ENCODE assay signal across 9 mouse cellular contexts in the genomic region with DNA sequence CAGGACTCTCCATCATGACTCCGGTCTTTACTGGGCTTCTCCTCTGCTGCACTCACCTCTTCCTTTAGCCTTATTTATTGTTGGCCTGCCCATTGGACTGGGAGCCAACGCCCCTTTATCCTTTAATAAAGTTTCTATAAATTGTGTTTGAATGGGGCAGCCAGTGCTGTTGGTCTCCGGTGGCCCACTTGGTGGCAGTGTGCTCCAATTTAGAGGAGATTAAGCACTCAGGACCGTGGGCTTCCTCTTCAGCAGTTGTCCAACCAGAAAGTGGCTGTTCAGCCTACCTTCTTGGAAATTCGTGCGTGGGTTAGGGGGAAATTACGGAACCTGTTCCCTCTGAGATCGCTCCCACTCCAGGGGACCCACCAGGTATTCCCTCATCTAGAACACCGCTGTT. TPM values are rescaled to one million over a fixed set of nuclear protein-coding genes. Genes with fewer than 3 reads are reported as not detected.
A peak's percentile ranks its signal among the peaks of the same experiment; 100 is the strongest.
DNase-seq lines count a peak whose midpoint lies in the region; ATAC-seq and TF ChIP-seq lines count a peak whose summit lies in the region.
"Had no signal": no experiment of that assay in that cellular context is flagged by ENCODE, and none has a peak within 500 bp of the region (broad histone marks: within the 10 kb centered on the region; RNA-seq: fewer than 3 reads in every experiment).

No protein-coding gene starts in this region.

- peaks cover 0 to 9% of the 10 kb centered on the region in 2 experiments; a peak in 2 of 4 replicates for H3K36me3 ChIP-seq in MEL (ENCODE audit: control insufficient read depth in 1 of 2, insufficient read depth in 2 of 2, low read length in 2 of 2)
- no peaks in the 10 kb centered on the region for H3K36me3 ChIP-seq in lung, postnatal 0 days (ENCODE audit: insufficient read depth, low read length)

- 67% methylated on average over 9 of the region's 9 CpGs for WGBS in lung, postnatal 0 days

- no peak for TF ChIP-seq EP300 in MEL (IDR thresholded peaks at IDR 0.05; ENCODE audit: low read depth in 1 of 2, low read length in 2 of 2)
- no peak for TF ChIP-seq EP300 in lung, postnatal 0 days (IDR thresholded peaks at IDR 0.05)

- no peak overlapping the region for H3K4me3 ChIP-seq in layer of hippocampus, adult 2 months
- H3K4me3 ChIP-seq in MEL (ENCODE audit: control insufficient read depth in 1 of 2, insufficient read depth in 1 of 2, low read depth in 2 of 2, low read length in 2 of 2) = no peak overlapping the region
- H3K4me3 ChIP-seq in embryonic fibroblast, embryonic 13.5 days (ENCODE audit: insufficient read depth, low read length) = no peak overlapping the region
- no peak overlapping the region for H3K4me3 ChIP-seq in lung, postnatal 0 days (ENCODE audit: low read depth, low read length)

- no peaks in the 10 kb centered on the region for H3K27me3 ChIP-seq in MEL (ENCODE audit: control insufficient read depth in 1 of 2, insufficient read depth in 2 of 2, low read length in 2 of 2)
- peaks cover 25% of the 10 kb centered on the region for H3K27me3 ChIP-seq in lung, postnatal 0 days (replicated peaks; ENCODE audit: insufficient read depth, low read length)

- TF ChIP-seq CTCF in layer of hippocampus, adult 2 months (conservative IDR thresholded peaks at IDR 0.05) = peak; percentile 87
- TF ChIP-seq CTCF in MEL (IDR thresholded peaks at IDR 0.05 in 2 of 3, conservative IDR thresholded peaks at IDR 0.05 in 1 of 3; ENCODE audit: control insufficient read depth in 1 of 3, insufficient read depth in 1 of 3, low read depth in 2 of 3, low read length in 3 of 3, poor library complexity in 1 of 3, severe bottlenecking in 1 of 3) = peak; percentile 72 to 88 (median 72)
- TF ChIP-seq CTCF in embryonic fibroblast, embryonic 13.5 days (IDR thresholded peaks at IDR 0.05; ENCODE audit: borderline replicate concordance, insufficient read depth, low read length) = peak; percentile 45; the same call in 1 of the 2 replicates
- peak; percentile 80 for TF ChIP-seq CTCF in lung, postnatal 0 days (IDR thresholded peaks at IDR 0.05)

- peak; percentile 72 for TF ChIP-seq RAD21 in MEL (IDR thresholded peaks at IDR 0.05; ENCODE audit: low read depth, low read length)

- H3K27ac ChIP-seq in layer of hippocampus, adult 2 months = no peak overlapping the region
- no peak overlapping the region for H3K27ac ChIP-seq in MEL (ENCODE audit: control insufficient read depth, low read depth, low read length)
- H3K27ac ChIP-seq in embryonic fibroblast, embryonic 13.5 days (ENCODE audit: insufficient read depth, low read length) = no peak overlapping the region
- H3K27ac ChIP-seq in lung, postnatal 0 days (ENCODE audit: low read length) = no peak overlapping the region

- no peak overlapping the region for H3K9ac ChIP-seq in MEL (ENCODE audit: control insufficient read depth, low read depth, low read length, poor library complexity, severe bottlenecking)
- no peak overlapping the region for H3K9ac ChIP-seq in lung, postnatal 0 days (replicated peaks; ENCODE audit: low read depth)

- H3K9me3 ChIP-seq in MEL (replicated peaks; ENCODE audit: insufficient read depth, low read length) = no peaks in the 10 kb centered on the region
- no peaks in the 10 kb centered on the region for H3K9me3 ChIP-seq in lung, postnatal 0 days (ENCODE audit: low read length)

- H3K79me2 ChIP-seq in MEL (ENCODE audit: control insufficient read depth, insufficient read depth, low read length, poor library complexity) = no peaks in the 10 kb centered on the region

- no peaks in the 10 kb centered on the region for H3K4me1 ChIP-seq in MEL (ENCODE audit: control insufficient read depth in 1 of 2, insufficient read depth in 2 of 2, low read length in 2 of 2)
- H3K4me1 ChIP-seq in embryonic fibroblast, embryonic 13.5 days (ENCODE audit: control insufficient read depth, insufficient read depth, low read length) = no peaks in the 10 kb centered on the region
- no peaks in the 10 kb centered on the region for H3K4me1 ChIP-seq in lung, postnatal 0 days (ENCODE audit: insufficient read depth, low read depth, low read length)

- no peak for TF ChIP-seq POLR2A in MEL (IDR thresholded peaks at IDR 0.05; ENCODE audit: control insufficient read depth in 1 of 2, insufficient read depth in 1 of 2, low read depth in 1 of 2, low read length in 2 of 2, poor library complexity in 1 of 2)
- no peak for TF ChIP-seq POLR2A in embryonic fibroblast, embryonic 13.5 days (IDR thresholded peaks at IDR 0.05; ENCODE audit: low read depth, low read length)

- ATAC-seq in lung, postnatal 0 days = peak; percentile 38; the same call in 1 of the 2 replicates

- H3K4me2 ChIP-seq in lung, postnatal 0 days (replicated peaks; ENCODE audit: low read depth, low read length) = no peak overlapping the region

- peak; percentile 47 to 76 for DNase-seq in adrenal gland, adult (ENCODE audit: inconsistent age in 2 of 2, low spot score in 1 of 2)
- DNase-seq in adrenal gland, postnatal 4 days (ENCODE audit: low spot score in 2 of 2) = no peak
- DNase-seq in layer of hippocampus, adult 2 months (ENCODE audit: low spot score in 2 of 2) = peak in 1 of 2 experiments; percentile 65
- DNase-seq in layer of hippocampus, adult 9-11 months = no peak
- DNase-seq in MEL (ENCODE audit: low read depth, low spot score) = peak; percentile 78
- peak; percentile 78 for DNase-seq in lung, postnatal 0 days (ENCODE audit: low spot score)
- no peak for DNase-seq in neural tube, embryonic 10.5 days (ENCODE audit: extremely low spot score, low spot score)

TF ChIP-seq in MEL, 35 proteins besides CTCF, POLR2A, EP300 and RAD21 (continues in another document):
- TF ChIP-seq ZNF384 (IDR thresholded peaks at IDR 0.05; ENCODE audit: low read depth, low read length) (no peak), CHD1 (IDR thresholded peaks at IDR 0.05; ENCODE audit: low read depth, low read length) (no peak), MYC (IDR thresholded peaks at IDR 0.05; ENCODE audit: low read depth, low read length) (no peak), USF2 (IDR thresholded peaks at IDR 0.05; ENCODE audit: borderline replicate concordance in 1 of 2, insufficient read depth in 1 of 2, low read depth in 1 of 2, low read length in 2 of 2) (no peak), NELFE (IDR thresholded peaks at IDR 0.05; ENCODE audit: low read depth, low read length) (no peak), GATA1 (IDR thresholded peaks at IDR 0.05; ENCODE audit: low read depth, low read length) (no peak), E2F4 (IDR thresholded peaks at IDR 0.05; ENCODE audit: borderline replicate concordance, low read depth, low read length) (no peak), JUND (IDR thresholded peaks at IDR 0.05; ENCODE audit: low read depth, low read length) (no peak), MAFK (IDR thresholded peaks at IDR 0.05; ENCODE audit: borderline replicate concordance, low read depth, low read length) (no peak), UBTF (IDR thresholded peaks at IDR 0.05; ENCODE audit: borderline replicate concordance, insufficient read depth, low read depth, low read length) (no peak), MXI1 (IDR thresholded peaks at IDR 0.05; ENCODE audit: low read depth, low read length) (no peak), ZKSCAN1 (IDR thresholded peaks at IDR 0.05; ENCODE audit: low read depth, low read length) (no peak), MAZ (IDR thresholded peaks at IDR 0.05; ENCODE audit: low read depth, low read length) (no peak; the same call in 1 of the 2 replicates)

RNA-seq across cellular contexts. Expression of gene C1ql4, which starts 4.4 kb away (rescaled TPM):
- total RNA-seq in adrenal gland, postnatal 4 days (2021) = under 1 TPM in 1 of 2 experiments, not detected in 1; 0.20 TPM
- not detected for total RNA-seq in layer of hippocampus, adult 2 months (2021)
- total RNA-seq in MEL (2012; rRNA removed) = 0.15 TPM in 1 of 2 replicates, not detected in the other
- under 1 TPM in 1 of 2 experiments, not detected in 1; 0.08 TPM for polyA plus RNA-seq in MEL (2012; ENCODE audit: insufficient read depth in 1 of 2, insufficient read length in 2 of 2, low read depth in 1 of 2, low replicate concordance in 2 of 2, missing spikeins in 1 of 2)
- not detected in 2 replicates for polyA plus RNA-seq in embryonic fibroblast, embryonic 13.5 days (2011; ENCODE audit: insufficient read length, low read depth, missing spikeins)
- not detected in 2 replicates for polyA plus RNA-seq in lung, postnatal 0 days (2015; fragmentation: Nextera tagmentation; extraction: Ambion mirVana)
- polyA plus RNA-seq: liver, embryonic 16.5 days had no signal

RNA-seq across cellular contexts. Expression of gene Troap, which starts 8.9 kb away (rescaled TPM):
- 10 to 100 TPM; 14.5 to 17.1 TPM for total RNA-seq in adrenal gland, postnatal 4 days (2021)
- under 1 TPM; 0.36 to 0.64 TPM for total RNA-seq in layer of hippocampus, adult 2 months (2021)
- total RNA-seq in MEL (2012; rRNA removed) = 24.3 and 25.8 TPM in 2 replicates
- 10 to 100 TPM in 1 of 2 experiments, not detected in 1; 70.2 TPM for polyA plus RNA-seq in MEL (2012; ENCODE audit: insufficient read depth in 1 of 2, insufficient read length in 2 of 2, low read depth in 1 of 2, low replicate concordance in 2 of 2, missing spikeins in 1 of 2)
- polyA plus RNA-seq in embryonic fibroblast, embryonic 13.5 days (2011; ENCODE audit: insufficient read length, low read depth, missing spikeins) = 12.2 and 19.9 TPM in 2 replicates
- 0.95 and 0.99 TPM in 2 replicates for polyA plus RNA-seq in lung, postnatal 0 days (2015; fragmentation: Nextera tagmentation; extraction: Ambion mirVana)

RNA-seq across cellular contexts. Expression of gene Dnajc22, which starts 9.7 kb away (rescaled TPM):
- total RNA-seq in adrenal gland, postnatal 4 days (2021) = 1 to 10 TPM; 3.7 to 6.4 TPM
- total RNA-seq in layer of hippocampus, adult 2 months (2021) = under 1 TPM in 1 of 2 experiments, not detected in 1; 0.31 TPM
- total RNA-seq in MEL (2012; rRNA removed) = 3.2 TPM in 2 replicates
- 1 to 10 TPM in 1 of 2 experiments, not detected in 1; 5.3 TPM for polyA plus RNA-seq in MEL (2012; ENCODE audit: insufficient read depth in 1 of 2, insufficient read length in 2 of 2, low read depth in 1 of 2, low replicate concordance in 2 of 2, missing spikeins in 1 of 2)
- polyA plus RNA-seq in embryonic fibroblast, embryonic 13.5 days (2011; ENCODE audit: insufficient read length, low read depth, missing spikeins) = not detected in 2 replicates
- polyA plus RNA-seq in lung, postnatal 0 days (2015; fragmentation: Nextera tagmentation; extraction: Ambion mirVana) = 0.50 and 0.96 TPM in 2 replicates

RNA-seq across cellular contexts. Expression of gene Prph, which starts 28.3 kb away (rescaled TPM):
- 10 to 100 TPM; 26.7 to 68.4 TPM for total RNA-seq in adrenal gland, postnatal 4 days (2021)
- under 1 TPM; 0.67 to 0.83 TPM for total RNA-seq in layer of hippocampus, adult 2 months (2021)
- not detected in 2 replicates for total RNA-seq in MEL (2012; rRNA removed)
- not detected for polyA plus RNA-seq in MEL (2012; ENCODE audit: insufficient read depth in 1 of 2, insufficient read length in 2 of 2, low read depth in 1 of 2, low replicate concordance in 2 of 2, missing spikeins in 1 of 2)
- polyA plus RNA-seq in embryonic fibroblast, embryonic 13.5 days (2011; ENCODE audit: insufficient read length, low read depth, missing spikeins) = 0.60 TPM in 1 of 2 replicates, not detected in the other
- 0.32 and 0.42 TPM in 2 replicates for polyA plus RNA-seq in lung, postnatal 0 days (2015; fragmentation: Nextera tagmentation; extraction: Ambion mirVana)

RNA-seq across cellular contexts. Expression of gene Spats2, which starts 42.5 kb away (rescaled TPM):
- 10 to 100 TPM; 30.7 to 34.1 TPM for total RNA-seq in adrenal gland, postnatal 4 days (2021)
- 10 to 100 TPM; 29.2 to 30.9 TPM for total RNA-seq in layer of hippocampus, adult 2 months (2021)
- 8.2 and 12.0 TPM in 2 replicates for total RNA-seq in MEL (2012; rRNA removed)
- polyA plus RNA-seq in MEL (2012; ENCODE audit: insufficient read depth in 1 of 2, insufficient read length in 2 of 2, low read depth in 1 of 2, low replicate concordance in 2 of 2, missing spikeins in 1 of 2) = 10 to 100 TPM in 1 of 2 experiments, not detected in 1; 24.5 TPM
- polyA plus RNA-seq in embryonic fibroblast, embryonic 13.5 days (2011; ENCODE audit: insufficient read length, low read depth, missing spikeins) = 37.7 and 41.7 TPM in 2 replicates
- 13.7 and 16.3 TPM in 2 replicates for polyA plus RNA-seq in lung, postnatal 0 days (2015; fragmentation: Nextera tagmentation; extraction: Ambion mirVana)

Comparison
In these comparisons a context has a peak if more than half of its experiments do, and no peak if none do; other contexts are left out.
1. DNase-seq: peak in adrenal gland, adult (2 of 2), MEL (single experiment) and lung, postnatal 0 days (single experiment); none in adrenal gland, postnatal 4 days (0 of 2), layer of hippocampus, adult 9-11 months (single experiment) and neural tube, embryonic 10.5 days (single experiment).
2. RNA of gene Troap, which starts 8.9 kb away (total RNA-seq): 24.3 to 25.8 TPM in MEL and 14.5 to 17.1 TPM in adrenal gland, postnatal 4 days; 0.36 to 0.64 TPM in layer of hippocampus, adult 2 months; every median in the first group is over 4 times any median in the second.
3. Peak in every context shown above with its lines, with median percentiles within 50 percentile points of each other: CTCF ChIP-seq.